Mouse (Mus musculus) limb, embryonic 12.5 days (tissue): ENCODE data around the gene Exoc6b. TPM values are rescaled to one million over a fixed set of nuclear protein-coding genes. Genes with fewer than 3 reads are reported as not detected.
"Not testable (repeated sequence)": the region's sequence is repeated elsewhere in the genome, so short reads cannot be mapped to it uniquely, and the experiment has no call there.

Experiments
- ATAC-seq: fragments of 200-750 bp; cut with Nextera tagmentation; 2 replicates; pipeline ENCODE4 v1.8.0; 2017; ENCODE audit warnings: low read depth, moderate TSS enrichment; ENCODE audit not compliant: insufficient number of reproducible peaks, insufficient read depth, low FRiP score, low TSS enrichment
- H3K27ac ChIP-seq: fragments of 300-500 bp; sonication (generic); 2 replicates; pipeline ENCODE4 v1.5.1; 2016; ENCODE audit warnings: mild to moderate bottlenecking, moderate library complexity
- H3K27me3 ChIP-seq: fragments of 300-500 bp; sonication (generic); 2 replicates; pipeline ENCODE4 v1.6.1; 2016; ENCODE audit warnings: mild to moderate bottlenecking, moderate library complexity
- H3K36me3 ChIP-seq: fragments of 300-500 bp; sonication (generic); 2 replicates; pipeline ENCODE4 v1.6.1; 2016; ENCODE audit warnings: mild to moderate bottlenecking, moderate library complexity
- H3K4me1 ChIP-seq: fragments of 300-500 bp; sonication (generic); replicated peaks from 2 replicates; pipeline ENCODE4 v1.6.1; 2016
- H3K4me2 ChIP-seq: fragments of 300-500 bp; sonication (generic); 2 replicates; pipeline ENCODE4 v1.6.1; 2016; ENCODE audit warnings: mild to moderate bottlenecking, moderate library complexity
- H3K4me3 ChIP-seq: fragments of 300-500 bp; sonication (generic); replicated peaks from 2 replicates; pipeline ENCODE4 v1.5.1; 2016; ENCODE audit warnings: mild to moderate bottlenecking
- H3K9ac ChIP-seq: fragments of 300-500 bp; sonication (generic); replicated peaks from 2 replicates; pipeline ENCODE4 v1.6.1; 2016; ENCODE audit warnings: mild to moderate bottlenecking, moderate library complexity
- H3K9me3 ChIP-seq: fragments of 300-500 bp; sonication (generic); 2 replicates; pipeline ENCODE4 v1.6.1; 2016; ENCODE audit warnings: mild to moderate bottlenecking, moderate library complexity
- WGBS: fragments of 180-500 bp; shearing (Covaris S2); methylation state at CpG from one replicate; pipeline ENCODE4 v1.1.7; 2016; 5-methylcytosine and 5-hydroxymethylcytosine counted together
- polyA plus RNA-seq: library from polyadenylated mRNA; unstranded; fragments of >200 nt; fragmentation: Nextera tagmentation; extraction: Ambion mirVana; gene quantifications from 2 replicates; pipeline ENCODE4 v1.2.1, GENCODE M21; 2016

Gene Exoc6b
- polyA plus RNA-seq, 1 experiment from 2014 or later: 38.2 TPM

DNA sequence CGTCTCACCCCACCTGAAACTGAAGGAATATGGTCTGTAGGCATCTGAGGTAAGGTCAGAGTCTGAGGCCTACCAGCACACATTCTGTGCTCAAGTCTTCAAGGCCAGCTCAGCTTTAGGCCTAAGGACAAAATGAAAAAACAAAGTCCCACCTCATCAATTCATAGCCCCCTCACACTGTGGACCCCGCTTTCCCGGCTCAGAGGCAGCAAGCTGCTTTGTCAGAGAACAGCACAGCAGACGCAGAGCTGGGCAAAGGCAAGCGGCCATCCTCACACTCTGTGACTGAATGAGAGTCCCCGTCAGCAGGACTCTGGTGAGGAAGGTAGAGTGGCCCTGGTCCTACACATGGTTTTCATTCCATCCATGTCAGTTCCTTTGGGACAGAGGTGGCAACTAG, 450.1 kb downstream of the Exoc6b start:
- Histone ChIP-seq H3K9ac (no peak overlapping the region), H3K36me3 (peaks cover 16% of the 10 kb centered on the region), H3K4me3 (no peak overlapping the region), H3K27me3 (no peaks in the 10 kb centered on the region), H3K9me3 (no peaks in the 10 kb centered on the region), H3K27ac (no peak overlapping the region), H3K4me2 (no peak overlapping the region), H3K4me1 (no peaks in the 10 kb centered on the region)
- 83% methylated on average over 6 of the region's 6 CpGs for WGBS
- no peak for ATAC-seq

DNA sequence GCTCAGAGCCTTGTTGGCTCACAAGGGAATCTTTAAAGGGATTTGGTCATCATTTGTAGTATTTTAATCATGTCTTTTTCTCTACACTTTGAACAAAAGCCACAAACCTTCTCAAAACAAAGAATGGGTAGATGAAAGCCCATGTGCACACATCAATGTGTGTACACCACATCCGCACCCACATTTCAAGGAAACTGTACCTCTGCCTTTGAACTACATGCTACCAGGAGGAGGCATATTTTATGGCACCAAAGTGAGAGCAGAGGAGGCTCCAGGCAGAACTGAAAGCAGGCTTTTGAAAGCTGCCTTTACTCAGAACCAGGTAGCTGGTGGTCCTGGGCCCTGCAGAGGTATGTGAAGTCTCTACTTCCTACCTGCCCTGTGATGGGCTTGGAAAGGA, 452.3 kb downstream of the Exoc6b start:
- Histone ChIP-seq H3K9me3 (no peaks in the 10 kb centered on the region), H3K4me3 (no peak overlapping the region), H3K4me1 (no peaks in the 10 kb centered on the region), H3K27me3 (no peaks in the 10 kb centered on the region), H3K27ac (no peak overlapping the region), H3K36me3 (peaks cover 16% of the 10 kb centered on the region), H3K9ac (no peak overlapping the region), H3K4me2 (no peak overlapping the region)
- no peak for ATAC-seq
- WGBS: 100% methylated on average over 1 of the region's 1 CpGs

DNA sequence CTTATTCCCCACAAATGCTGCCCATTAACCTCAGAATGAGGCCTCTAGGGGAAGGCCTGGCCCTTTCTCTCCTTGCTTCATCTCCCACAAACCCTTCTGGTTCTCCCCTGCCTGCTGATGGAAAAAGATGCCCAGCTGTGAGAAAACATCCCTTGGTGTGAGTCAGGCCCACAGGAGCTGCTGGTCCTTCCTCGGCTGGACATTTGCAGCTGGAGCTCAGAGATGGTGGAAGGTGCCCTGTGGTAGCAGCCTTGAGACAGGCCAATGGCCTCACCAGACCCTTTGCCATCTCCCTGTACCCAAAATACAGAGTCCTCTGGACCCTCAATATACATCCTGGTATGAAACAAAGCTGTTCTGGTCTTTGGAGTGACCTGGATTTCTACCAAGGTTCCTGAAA, 452.7 kb downstream of the Exoc6b start:
- 72% methylated on average over 1 of the region's 1 CpGs for whole genome bisulfite sequencing
- H3K27ac ChIP-seq: no peak overlapping the region

DNA sequence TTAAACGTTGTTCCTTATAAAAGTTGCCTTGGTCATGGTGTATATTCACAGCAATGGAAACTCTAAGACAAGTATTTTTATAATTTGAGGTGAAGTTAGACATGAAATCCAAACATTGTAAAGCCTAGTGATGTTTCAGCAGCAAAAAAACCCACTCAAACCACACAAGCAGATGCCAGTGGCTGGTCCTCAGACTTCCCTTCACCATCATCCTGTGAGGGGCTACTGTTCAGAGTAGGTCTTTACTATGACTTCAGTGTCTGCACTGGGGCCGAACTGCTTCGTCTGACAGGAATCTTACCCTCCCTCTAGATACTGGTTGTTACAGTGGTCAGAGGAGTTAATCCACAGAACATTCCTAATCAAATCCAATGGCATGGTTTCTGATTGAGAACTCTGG, 455.8 kb downstream of the Exoc6b start:
- no peak overlapping the region for H3K9ac ChIP-seq
- no peaks in the 10 kb centered on the region for H3K9me3 ChIP-seq
- no peaks in the 10 kb centered on the region for H3K27me3 ChIP-seq
- WGBS: 86% methylated on average over 3 of the region's 3 CpGs
- no peak overlapping the region for H3K4me3 ChIP-seq
- no peak overlapping the region for H3K27ac ChIP-seq
- no peak overlapping the region for H3K4me2 ChIP-seq
- H3K4me1 ChIP-seq: no peaks in the 10 kb centered on the region
- no peaks in the 10 kb centered on the region; the same call in 1 of the 2 replicates for H3K36me3 ChIP-seq
- ATAC-seq: no peak

More for the DNA sequence above, 452.7 kb downstream of the Exoc6b start:
- Histone ChIP-seq H3K27me3 (no peaks in the 10 kb centered on the region), H3K36me3 (peaks cover 16% of the 10 kb centered on the region), H3K4me2 (no peak overlapping the region), H3K9ac (no peak overlapping the region), H3K4me1 (no peaks in the 10 kb centered on the region), H3K9me3 (no peaks in the 10 kb centered on the region), H3K4me3 (no peak overlapping the region)
- no peak for ATAC-seq

DNA sequence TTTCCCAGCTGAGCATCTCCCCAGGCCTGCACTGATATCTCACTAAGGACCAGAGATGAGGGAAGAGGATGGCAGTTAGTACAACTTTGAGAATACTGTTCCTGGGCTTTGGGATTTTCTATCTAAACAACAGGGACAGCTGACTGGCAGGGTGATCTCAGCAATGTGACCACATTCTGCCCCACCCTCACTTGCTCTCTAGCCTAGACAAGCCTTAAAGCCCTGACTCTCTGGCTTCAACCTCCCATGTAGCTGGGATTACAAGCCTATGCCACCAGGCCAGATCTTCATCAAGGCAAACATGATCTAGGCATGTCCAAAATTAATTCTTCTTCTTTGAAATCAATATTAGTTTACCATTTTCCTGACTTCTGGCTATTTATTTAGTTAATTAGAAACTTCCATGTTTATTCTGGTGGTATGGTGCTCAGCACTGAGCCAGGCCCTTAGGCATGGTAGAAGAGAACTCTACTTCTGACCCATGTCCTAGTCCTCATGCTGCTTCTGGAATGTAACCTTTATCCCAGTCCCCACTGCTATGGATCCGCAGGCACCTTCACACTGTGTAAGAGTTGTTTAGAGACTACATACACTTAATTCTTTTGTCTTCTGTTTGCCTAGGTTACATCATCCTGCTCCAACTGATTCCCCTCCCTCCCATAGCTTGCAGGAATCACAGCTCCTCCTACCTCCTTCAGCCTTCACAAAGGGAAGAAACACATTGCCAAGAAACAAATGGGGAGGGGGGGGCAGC, 468.0 kb downstream of the Exoc6b start:
- H3K36me3 ChIP-seq: no peaks in the 10 kb centered on the region
- no peaks in the 10 kb centered on the region for H3K4me1 ChIP-seq
- H3K9me3 ChIP-seq: no peaks in the 10 kb centered on the region
- H3K9ac ChIP-seq: no peak overlapping the region
- no peak overlapping the region for H3K4me2 ChIP-seq
- no peak overlapping the region for H3K4me3 ChIP-seq
- H3K27ac ChIP-seq: no peak overlapping the region
- H3K27me3 ChIP-seq: no peaks in the 10 kb centered on the region
- 58% methylated on average over 1 of the region's 1 CpGs for WGBS
- ATAC-seq: no peak

DNA sequence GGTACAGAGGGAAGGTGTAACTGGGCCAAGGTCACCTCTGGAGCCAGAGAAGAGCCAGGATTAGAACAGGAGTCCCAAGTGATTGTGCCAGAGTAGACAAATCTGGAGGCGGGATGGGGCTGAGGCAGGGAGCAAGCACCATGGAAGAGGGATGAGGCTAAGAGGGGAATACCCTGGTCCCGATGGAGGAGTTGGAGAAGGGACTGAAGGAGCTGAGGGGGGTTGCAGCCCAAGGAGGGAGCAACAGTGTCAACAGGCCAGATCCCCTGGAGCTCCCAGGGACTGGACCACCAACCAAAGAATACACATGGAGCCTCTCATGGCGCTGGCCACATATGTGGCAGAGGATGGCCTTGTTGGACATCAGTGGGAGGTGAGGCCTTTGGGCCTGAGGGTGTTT, 470.0 kb downstream of the Exoc6b start:
- H3K27me3 ChIP-seq, H3K36me3 ChIP-seq, H3K4me3 ChIP-seq, H3K27ac ChIP-seq, ATAC-seq, H3K9ac ChIP-seq, H3K4me1 ChIP-seq, H3K9me3 ChIP-seq, H3K4me2 ChIP-seq: not testable (repeated sequence)
- 77% methylated on average over 3 of the region's 3 CpGs for WGBS

DNA sequence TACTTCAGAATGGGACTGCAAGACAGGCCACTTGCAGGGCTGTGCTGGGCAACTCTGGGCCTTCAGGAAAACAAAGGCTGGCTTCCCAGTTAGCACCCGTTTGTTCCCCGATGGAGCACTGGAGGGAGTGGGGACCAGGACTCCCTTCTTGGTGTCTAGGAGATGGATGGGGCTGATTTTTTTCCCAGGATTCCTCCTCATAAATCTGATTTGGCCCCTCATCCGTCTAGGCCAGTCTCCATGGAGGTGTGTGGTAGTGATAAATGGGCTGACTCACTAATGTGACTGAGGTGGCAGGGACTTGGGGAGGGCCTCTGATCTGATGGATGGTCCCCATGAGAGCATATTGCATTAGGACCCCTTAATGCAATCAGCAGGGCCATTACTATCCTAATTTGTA, 470.6 kb downstream of the Exoc6b start:
- Histone ChIP-seq H3K27ac (no peak overlapping the region), H3K9ac (no peak overlapping the region), H3K9me3 (no peaks in the 10 kb centered on the region), H3K36me3 (no peaks in the 10 kb centered on the region), H3K4me2 (no peak overlapping the region), H3K4me1 (0 out of 2 replicates have a peak, but pooled peaks cover 3% of the 10 kb centered on the region), H3K4me3 (no peak overlapping the region), H3K27me3 (no peaks in the 10 kb centered on the region; the same call in 1 of the 2 replicates)
- no peak for ATAC-seq
- WGBS: 41% methylated on average over 3 of the region's 3 CpGs

DNA sequence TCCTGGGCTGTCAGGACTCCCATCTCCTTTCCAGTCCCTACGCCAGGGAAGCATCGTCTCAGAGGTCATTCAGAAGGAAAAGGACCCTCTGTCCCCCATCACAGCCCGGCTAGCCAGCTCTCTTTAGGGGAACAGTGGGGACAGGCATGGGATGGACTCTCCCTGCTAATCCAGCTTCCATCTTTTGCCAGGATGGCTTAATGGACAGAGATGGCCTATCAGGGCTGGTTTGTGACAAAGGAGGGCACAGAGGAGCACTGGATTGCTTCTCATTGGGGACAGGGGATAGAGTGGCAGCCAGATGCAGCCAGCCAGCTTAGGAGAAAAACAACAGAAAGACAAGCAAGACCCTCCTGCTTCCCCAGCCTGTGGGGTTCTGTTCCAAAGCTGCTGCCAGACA, 474.7 kb downstream of the Exoc6b start:
- no peak overlapping the region for H3K4me2 ChIP-seq
- peaks cover 21% of the 10 kb centered on the region for H3K4me1 ChIP-seq
- no peak overlapping the region for H3K9ac ChIP-seq
- H3K4me3 ChIP-seq: no peak overlapping the region
- H3K27me3 ChIP-seq: peaks cover 4% of the 10 kb centered on the region
- WGBS: 71% methylated on average over 3 of the region's 3 CpGs
- no peaks in the 10 kb centered on the region for H3K36me3 ChIP-seq
- H3K27ac ChIP-seq: no peak overlapping the region
- ATAC-seq: no peak
- H3K9me3 ChIP-seq: no peaks in the 10 kb centered on the region

DNA sequence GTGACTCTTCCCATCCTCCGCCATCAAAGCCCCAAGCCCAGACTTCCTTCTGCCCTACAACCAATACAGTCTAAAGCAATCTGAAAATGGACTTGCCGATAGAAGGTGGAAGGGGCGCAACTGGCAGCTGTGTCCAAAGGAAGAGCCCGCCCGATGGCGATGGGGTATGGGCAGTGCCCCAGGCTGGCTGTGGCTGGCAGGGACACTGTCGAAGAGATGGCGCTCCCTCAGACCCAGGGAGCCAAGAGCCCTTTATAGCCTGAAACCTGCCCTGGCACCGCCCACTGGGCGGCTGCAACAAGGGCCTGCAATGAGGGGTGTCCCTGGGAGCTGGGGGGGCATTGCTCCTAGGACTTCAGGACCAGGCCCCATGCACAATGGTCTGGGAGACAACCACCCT, 475.6 kb downstream of the Exoc6b start, which contains the start of gene Cyp26b1:
Gene Cyp26b1, minus strand, starts transcription at position 216 of the 400 bp plus-strand sequence.
- Histone ChIP-seq H3K4me3 (no peak within 1 kb of the TSS), H3K4me1 (peaks cover 26% of the 10 kb centered on the region), H3K27ac (no peak within 1 kb of the TSS), H3K4me2 (no peak within 1 kb of the TSS), H3K9ac (no peak within 1 kb of the TSS), H3K9me3 (no peaks in the 10 kb centered on the region), H3K36me3 (no peaks in the 10 kb centered on the region), H3K27me3 (peaks cover 11% of the 10 kb centered on the region)
- WGBS: 87% methylated on average over 10 of the region's 10 CpGs
- no peak for ATAC-seq

DNA sequence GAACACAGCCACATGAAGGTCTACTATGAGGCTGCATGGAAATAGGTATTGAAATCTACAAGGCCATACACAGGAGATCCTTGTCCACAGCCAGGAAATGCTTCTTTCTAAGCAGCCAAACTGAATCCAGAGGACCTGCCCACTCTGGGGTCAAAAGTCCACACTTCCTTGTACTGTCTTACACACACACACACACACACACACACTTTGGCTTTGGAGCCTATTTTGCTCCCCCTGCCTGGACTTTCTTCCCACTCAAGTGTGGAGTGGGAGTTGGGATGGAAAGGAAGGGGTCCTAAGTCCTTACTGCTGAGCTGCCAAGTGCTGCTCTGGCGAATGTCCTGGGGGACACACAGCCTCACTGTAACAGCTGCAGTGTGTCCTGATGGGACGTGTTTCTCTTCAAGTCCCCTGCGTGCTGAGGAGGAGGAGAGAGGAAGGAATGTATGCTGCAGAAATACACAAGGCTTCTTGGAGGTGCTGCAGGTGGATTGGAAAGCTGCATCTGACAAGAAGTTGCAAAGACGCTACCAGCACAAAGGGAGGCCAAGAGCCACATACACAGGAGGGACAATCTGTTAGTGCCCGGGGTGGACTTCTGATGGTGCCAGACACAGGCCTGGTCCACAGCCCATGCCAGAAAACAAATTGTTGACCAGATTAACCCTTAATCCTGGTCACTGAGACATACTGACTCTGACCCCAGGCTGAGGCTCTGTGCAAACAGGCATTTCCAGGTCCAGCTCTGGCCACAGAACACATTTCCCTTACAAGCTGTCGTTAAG, 478.2 kb downstream of the Exoc6b start:
- 46% methylated on average over 6 of the region's 6 CpGs for WGBS
- H3K27me3 ChIP-seq: peaks cover 11% of the 10 kb centered on the region

More for the DNA sequence above, 478.2 kb downstream of the Exoc6b start:
- Histone ChIP-seq H3K9me3 (no peaks in the 10 kb centered on the region), H3K9ac (no peak overlapping the region), H3K4me3 (no peak overlapping the region), H3K4me2 (no peak overlapping the region), H3K27ac (no peak overlapping the region), H3K4me1 (peaks cover 31% of the 10 kb centered on the region), H3K36me3 (no peaks in the 10 kb centered on the region)
- no peak for ATAC-seq
